Mouse (Mus musculus): Measurements from ENCODE around the gene Kcnmb2. TPM values are rescaled to one million over a fixed set of nuclear protein-coding genes. Genes with fewer than 3 reads are reported as not detected.

Gene Kcnmb2
- polyA plus RNA-seq, 1 experiment from 2014 or later, result 2.4 TPM

DNA sequence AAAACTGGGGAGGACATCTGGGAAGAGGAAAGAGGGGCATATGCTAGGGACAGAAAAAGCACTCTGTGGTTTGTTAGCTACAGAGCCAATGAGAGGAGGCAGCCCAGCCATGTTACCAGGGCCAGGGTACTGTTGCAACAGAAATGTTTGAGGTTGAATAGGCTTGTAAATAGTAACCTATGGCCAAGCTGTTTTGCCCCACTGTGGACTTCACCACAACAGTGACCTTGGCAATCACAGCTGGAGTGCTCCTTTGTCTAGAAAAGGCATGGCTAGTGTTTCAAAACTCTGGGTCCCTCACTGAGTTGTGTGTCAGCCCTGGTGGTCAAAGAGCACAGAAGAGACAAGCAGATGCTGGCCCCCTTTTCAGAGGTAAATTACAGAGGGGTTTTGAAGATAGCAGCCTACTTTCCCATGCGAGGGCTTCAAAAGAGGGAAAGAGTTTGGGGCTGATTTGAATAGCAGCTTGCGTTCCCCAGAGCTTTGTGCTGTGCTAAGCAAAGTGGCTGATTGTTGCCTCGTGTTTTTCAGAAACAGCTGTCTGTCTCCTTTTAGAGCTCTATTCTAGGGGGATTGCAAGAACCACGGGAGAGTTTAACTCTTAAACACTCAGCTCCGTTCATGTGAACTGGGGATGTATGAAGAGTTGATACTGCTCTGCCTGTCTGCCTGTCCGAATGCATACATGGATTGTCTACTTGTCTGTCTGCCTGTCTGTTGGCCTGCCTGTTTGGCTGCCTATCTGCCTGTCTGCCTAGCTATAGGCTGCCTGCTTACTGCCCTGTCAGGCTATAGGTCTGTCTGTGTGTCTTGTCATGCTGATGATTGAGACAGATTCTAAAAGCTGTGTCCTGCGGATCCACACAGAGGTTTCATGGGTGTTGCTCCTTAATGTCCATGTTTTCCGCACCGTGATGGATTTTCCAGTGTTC, 165.0 kb downstream of the Kcnmb2 start:
- H3K27ac ChIP-seq (ENCODE audit: low read depth), result no peak overlapping the region
- H3K4me1 ChIP-seq (replicated peaks; ENCODE audit: control insufficient read depth, insufficient read depth, low read length), result no peaks in the 10 kb centered on the region
- WGBS, result 55% methylated on average over 9 of the region's 9 CpGs
- DNase-seq (ENCODE audit: low spot score) (no peak), ATAC-seq (replicated peaks; ENCODE audit: low FRiP score, low TSS enrichment, low read depth) (no peak)
- H3K36me3 ChIP-seq (ENCODE audit: control insufficient read depth, insufficient read depth, low read length), result no peaks in the 10 kb centered on the region
- no peak overlapping the region for H3K4me3 ChIP-seq (ENCODE audit: low read depth, low read length)
- H3K9ac ChIP-seq (ENCODE audit: low read length), result no peak overlapping the region
- no peak overlapping the region for H3K4me2 ChIP-seq (ENCODE audit: low read length)
- no peaks in the 10 kb centered on the region for H3K27me3 ChIP-seq (replicated peaks; ENCODE audit: control insufficient read depth, insufficient read depth, low read length)
- H3K9me3 ChIP-seq (ENCODE audit: control insufficient read depth, low read length), result no peaks in the 10 kb centered on the region

DNA sequence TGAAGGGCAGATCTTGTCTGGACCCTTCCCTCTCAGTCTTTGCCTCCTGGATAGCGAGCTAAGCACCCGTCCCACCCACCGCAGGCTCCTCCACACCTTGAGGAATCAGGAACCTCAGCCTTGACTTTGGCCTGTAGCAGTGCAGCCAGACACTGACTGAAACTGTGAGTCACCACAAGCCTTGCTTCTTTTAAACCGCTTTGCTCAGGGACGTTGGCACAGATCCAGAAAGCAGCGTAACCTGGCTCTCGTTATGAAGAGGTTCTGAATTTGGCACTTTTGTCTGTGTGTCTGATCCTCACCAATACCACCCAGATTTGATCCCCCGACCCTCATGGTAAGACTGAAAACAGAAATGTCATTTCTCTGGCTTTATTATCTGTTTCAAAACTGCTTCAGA, 171.6 kb downstream of the Kcnmb2 start:
- DNase-seq (ENCODE audit: low spot score), result no peak
- WGBS, result 53% methylated on average over 8 of the region's 8 CpGs

DNA sequence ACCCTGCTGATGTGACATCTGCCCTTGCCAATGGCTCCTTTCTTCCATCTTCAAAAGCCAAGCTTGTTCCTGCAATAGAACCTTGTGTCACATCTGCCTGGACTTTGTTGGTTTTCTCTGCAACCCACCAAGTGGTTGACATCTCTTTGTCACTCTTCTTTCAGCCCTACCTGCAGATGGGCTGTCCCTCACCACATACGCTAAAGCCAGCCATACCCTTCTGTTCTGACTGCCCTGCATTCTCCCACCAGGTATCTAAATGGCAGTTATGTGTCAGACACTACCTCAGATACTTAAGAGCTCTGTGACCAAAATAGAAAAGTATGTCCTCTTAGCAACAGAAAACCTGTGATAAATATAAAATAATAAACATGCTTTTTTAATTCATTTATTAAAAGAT, 186.5 kb downstream of the Kcnmb2 start:
- no peak for ATAC-seq (replicated peaks; ENCODE audit: low FRiP score, low TSS enrichment, low read depth)
- 96% methylated on average over 1 of the region's 1 CpGs for WGBS
- no peak for DNase-seq (ENCODE audit: low spot score)
- Histone ChIP-seq H3K4me2 (ENCODE audit: low read length) (no peak overlapping the region), H3K4me1 (replicated peaks; ENCODE audit: control insufficient read depth, insufficient read depth, low read length) (no peaks in the 10 kb centered on the region), H3K9ac (ENCODE audit: low read length) (no peak overlapping the region), H3K4me3 (ENCODE audit: low read depth, low read length) (no peak overlapping the region), H3K27me3 (replicated peaks; ENCODE audit: control insufficient read depth, insufficient read depth, low read length) (no peaks in the 10 kb centered on the region), H3K36me3 (ENCODE audit: control insufficient read depth, insufficient read depth, low read length) (no peaks in the 10 kb centered on the region), H3K9me3 (ENCODE audit: control insufficient read depth, low read length) (no peaks in the 10 kb centered on the region), H3K27ac (ENCODE audit: low read depth) (no peak overlapping the region)

More for the DNA sequence above, 171.6 kb downstream of the Kcnmb2 start:
- ATAC-seq (replicated peaks; ENCODE audit: low FRiP score, low TSS enrichment, low read depth), result no peak
- no peak overlapping the region for H3K27ac ChIP-seq (ENCODE audit: low read depth)
- no peak overlapping the region for H3K4me2 ChIP-seq (ENCODE audit: low read length)
- no peaks in the 10 kb centered on the region for H3K36me3 ChIP-seq (ENCODE audit: control insufficient read depth, insufficient read depth, low read length)
- H3K4me3 ChIP-seq (ENCODE audit: low read depth, low read length), result no peak overlapping the region
- H3K9me3 ChIP-seq (ENCODE audit: control insufficient read depth, low read length), result no peaks in the 10 kb centered on the region
- H3K9ac ChIP-seq (ENCODE audit: low read length), result no peak overlapping the region
- no peaks in the 10 kb centered on the region for H3K4me1 ChIP-seq (replicated peaks; ENCODE audit: control insufficient read depth, insufficient read depth, low read length)
- no peaks in the 10 kb centered on the region for H3K27me3 ChIP-seq (replicated peaks; ENCODE audit: control insufficient read depth, insufficient read depth, low read length)

DNA sequence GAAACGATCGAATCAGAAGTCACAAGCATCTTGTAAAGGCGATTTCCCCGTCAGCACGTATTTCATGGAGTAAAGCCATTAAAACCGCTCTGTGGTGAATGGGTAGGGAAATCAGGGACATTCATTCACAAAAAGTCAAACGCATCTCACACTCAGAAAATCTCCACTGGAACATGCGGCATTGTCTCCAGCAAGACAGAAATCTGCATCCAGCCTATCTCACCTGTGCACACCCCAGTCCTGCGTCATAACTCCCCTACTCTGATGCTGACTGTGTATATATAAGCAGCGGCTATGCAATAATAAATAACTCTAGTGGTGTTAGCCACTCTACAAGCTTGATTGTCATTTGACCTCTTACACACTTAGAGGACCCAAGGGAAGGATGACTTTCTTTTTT, 199.1 kb downstream of the Kcnmb2 start:
- Histone ChIP-seq H3K4me3 (ENCODE audit: low read depth, low read length) (no peak overlapping the region), H3K4me2 (ENCODE audit: low read length) (no peak overlapping the region), H3K36me3 (ENCODE audit: control insufficient read depth, insufficient read depth, low read length) (no peaks in the 10 kb centered on the region), H3K9ac (ENCODE audit: low read length) (no peak overlapping the region), H3K4me1 (replicated peaks; ENCODE audit: control insufficient read depth, insufficient read depth, low read length) (no peaks in the 10 kb centered on the region), H3K27me3 (replicated peaks; ENCODE audit: control insufficient read depth, insufficient read depth, low read length) (no peaks in the 10 kb centered on the region), H3K27ac (ENCODE audit: low read depth) (no peak overlapping the region), H3K9me3 (ENCODE audit: control insufficient read depth, low read length) (no peaks in the 10 kb centered on the region)
- WGBS, result 87% methylated on average over 10 of the region's 10 CpGs
- ATAC-seq (replicated peaks; ENCODE audit: low FRiP score, low TSS enrichment, low read depth) (no peak), DNase-seq (ENCODE audit: low spot score) (no peak)

DNA sequence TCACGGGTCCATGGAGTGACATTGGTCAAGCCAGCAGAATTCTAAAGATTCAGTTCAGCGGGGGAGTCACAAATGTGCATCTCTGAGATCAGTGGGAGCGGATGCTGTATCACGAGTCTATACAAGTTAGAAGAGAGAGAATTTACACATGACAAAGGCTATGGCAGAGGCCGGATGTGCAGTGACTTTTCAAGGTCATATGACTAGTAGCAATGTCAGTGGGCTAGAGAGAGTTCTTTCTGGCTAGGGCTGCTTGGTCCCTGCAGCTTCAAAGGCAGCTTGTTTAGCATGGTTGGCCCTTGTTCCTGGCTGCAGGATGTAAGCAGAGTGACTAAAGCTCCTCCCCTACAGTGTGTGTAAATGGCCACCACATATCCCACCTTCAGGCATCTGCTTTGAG, 217.5 kb downstream of the Kcnmb2 start:
- no peaks in the 10 kb centered on the region for H3K4me1 ChIP-seq (replicated peaks; ENCODE audit: control insufficient read depth, insufficient read depth, low read length)
- no peak overlapping the region for H3K27ac ChIP-seq (ENCODE audit: low read depth)
- no peak overlapping the region for H3K4me2 ChIP-seq (ENCODE audit: low read length)
- 79% methylated on average over 5 of the region's 5 CpGs for WGBS
- H3K9ac ChIP-seq (ENCODE audit: low read length), result no peak overlapping the region
- no peak for ATAC-seq (replicated peaks; ENCODE audit: low FRiP score, low TSS enrichment, low read depth)
- no peaks in the 10 kb centered on the region for H3K27me3 ChIP-seq (replicated peaks; ENCODE audit: control insufficient read depth, insufficient read depth, low read length)
- no peaks in the 10 kb centered on the region for H3K9me3 ChIP-seq (ENCODE audit: control insufficient read depth, low read length)
- DNase-seq (ENCODE audit: low spot score), result no peak
- no peak overlapping the region for H3K4me3 ChIP-seq (ENCODE audit: low read depth, low read length)
- H3K36me3 ChIP-seq (ENCODE audit: control insufficient read depth, insufficient read depth, low read length), result no peaks in the 10 kb centered on the region

DNA sequence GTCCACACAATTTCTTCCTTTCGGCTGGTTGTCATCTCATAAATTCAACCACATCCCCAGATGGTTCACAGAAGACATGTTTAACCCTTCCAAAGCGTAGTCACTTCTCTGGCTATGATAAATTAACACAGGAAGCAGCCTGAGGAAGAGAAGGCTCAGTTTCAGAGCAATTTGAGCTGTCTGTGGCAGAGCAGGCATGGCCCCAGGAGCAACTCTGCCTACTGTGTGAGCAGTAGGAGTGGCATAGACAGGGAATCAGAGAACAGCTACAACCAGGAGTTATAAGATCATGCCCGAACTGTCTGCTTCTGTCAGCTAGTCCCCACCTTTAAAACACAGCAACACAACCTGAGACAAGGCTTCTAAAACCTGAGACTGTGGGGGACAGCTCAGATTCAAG, 219.4 kb downstream of the Kcnmb2 start:
- Histone ChIP-seq H3K4me2 (ENCODE audit: low read length) (no peak overlapping the region), H3K27ac (ENCODE audit: low read depth) (no peak overlapping the region), H3K9ac (ENCODE audit: low read length) (no peak overlapping the region), H3K27me3 (replicated peaks; ENCODE audit: control insufficient read depth, insufficient read depth, low read length) (no peaks in the 10 kb centered on the region), H3K36me3 (ENCODE audit: control insufficient read depth, insufficient read depth, low read length) (no peaks in the 10 kb centered on the region), H3K4me1 (replicated peaks; ENCODE audit: control insufficient read depth, insufficient read depth, low read length) (no peaks in the 10 kb centered on the region), H3K4me3 (ENCODE audit: low read depth, low read length) (no peak overlapping the region), H3K9me3 (ENCODE audit: control insufficient read depth, low read length) (no peaks in the 10 kb centered on the region)
- 37% methylated on average over 3 of the region's 3 CpGs for WGBS
- no peak for DNase-seq (ENCODE audit: low spot score)
- no peak for ATAC-seq (replicated peaks; ENCODE audit: low FRiP score, low TSS enrichment, low read depth)

DNA sequence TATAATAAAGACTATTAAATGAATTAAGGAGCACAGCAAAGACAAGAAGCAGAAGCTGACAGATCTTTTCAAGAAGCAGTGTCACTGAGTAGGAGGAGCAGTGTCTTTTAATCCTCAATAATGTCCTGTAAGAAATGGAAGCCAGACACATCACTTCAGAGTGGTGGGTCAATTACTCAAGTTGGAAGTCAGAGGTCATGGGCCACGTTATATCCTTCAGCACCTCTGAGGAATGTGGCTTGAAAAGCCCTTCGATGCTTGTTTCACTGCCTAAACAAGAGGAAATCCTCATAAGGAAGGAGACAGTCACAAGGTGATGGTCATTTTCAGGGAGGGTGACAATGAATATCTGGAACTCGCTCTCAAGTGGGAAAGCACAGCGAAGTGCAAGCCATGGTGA, 223.1 kb downstream of the Kcnmb2 start:
- Histone ChIP-seq H3K27me3 (replicated peaks; ENCODE audit: control insufficient read depth, insufficient read depth, low read length) (no peaks in the 10 kb centered on the region), H3K4me1 (replicated peaks; ENCODE audit: control insufficient read depth, insufficient read depth, low read length) (no peaks in the 10 kb centered on the region), H3K36me3 (ENCODE audit: control insufficient read depth, insufficient read depth, low read length) (no peaks in the 10 kb centered on the region), H3K9me3 (ENCODE audit: control insufficient read depth, low read length) (no peaks in the 10 kb centered on the region), H3K4me2 (ENCODE audit: low read length) (no peak overlapping the region), H3K27ac (ENCODE audit: low read depth) (no peak overlapping the region), H3K4me3 (ENCODE audit: low read depth, low read length) (no peak overlapping the region), H3K9ac (ENCODE audit: low read length) (no peak overlapping the region)
- ATAC-seq (replicated peaks; ENCODE audit: low FRiP score, low TSS enrichment, low read depth) (no peak), DNase-seq (ENCODE audit: low spot score) (no peak)
- 61% methylated on average over 4 of the region's 4 CpGs for WGBS

DNA sequence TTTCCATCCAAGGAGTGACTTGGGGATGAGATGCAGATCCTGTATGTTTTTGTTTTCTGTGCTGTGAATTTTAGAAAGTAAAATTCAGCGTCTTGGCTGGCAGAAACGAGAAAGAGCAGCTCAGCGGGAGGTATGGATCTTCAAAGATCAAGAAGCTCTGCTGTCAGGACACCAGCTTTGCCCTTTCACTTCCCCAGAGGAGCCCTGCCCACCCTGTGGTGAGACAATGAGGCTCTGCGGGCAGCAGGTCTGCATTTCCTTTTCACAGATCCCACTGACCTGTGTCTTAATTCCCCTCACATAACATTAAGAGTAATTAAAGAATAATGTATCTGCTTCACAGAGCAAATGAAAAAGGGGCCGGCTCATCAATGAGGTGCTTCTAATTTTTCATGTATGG, 226.1 kb downstream of the Kcnmb2 start:
- WGBS, result 16% methylated on average over 5 of the region's 5 CpGs
- H3K9me3 ChIP-seq (ENCODE audit: control insufficient read depth, low read length), result no peaks in the 10 kb centered on the region
- no peak overlapping the region for H3K9ac ChIP-seq (ENCODE audit: low read length)
- no peaks in the 10 kb centered on the region for H3K27me3 ChIP-seq (replicated peaks; ENCODE audit: control insufficient read depth, insufficient read depth, low read length)
- H3K27ac ChIP-seq (ENCODE audit: low read depth), result no peak overlapping the region
- DNase-seq (ENCODE audit: low spot score) (no peak), ATAC-seq (replicated peaks; ENCODE audit: low FRiP score, low TSS enrichment, low read depth) (no peak)
- H3K4me3 ChIP-seq (ENCODE audit: low read depth, low read length), result no peak overlapping the region
- H3K4me1 ChIP-seq (replicated peaks; ENCODE audit: control insufficient read depth, insufficient read depth, low read length), result no peaks in the 10 kb centered on the region
- H3K36me3 ChIP-seq (ENCODE audit: control insufficient read depth, insufficient read depth, low read length), result no peaks in the 10 kb centered on the region
- H3K4me2 ChIP-seq (ENCODE audit: low read length), result no peak overlapping the region

DNA sequence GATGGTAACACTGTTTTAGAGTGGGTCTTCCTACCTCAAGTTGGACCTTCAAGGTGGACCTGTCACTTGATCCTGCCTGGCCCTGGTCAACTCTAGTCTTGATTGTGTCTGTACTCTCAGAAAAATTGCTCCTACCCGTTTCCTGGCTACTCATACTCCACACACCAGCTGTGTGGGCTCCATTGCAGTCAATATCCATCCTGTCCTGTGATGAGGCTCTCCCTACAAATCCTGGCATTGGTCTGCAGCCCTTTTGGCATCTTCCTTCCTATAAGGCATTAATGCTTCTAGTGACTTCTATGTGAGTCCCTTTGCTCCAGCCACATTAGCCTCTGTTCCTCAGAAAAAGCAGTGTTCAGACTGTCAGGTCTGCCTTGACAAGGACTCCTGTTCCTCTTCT, 228.4 kb downstream of the Kcnmb2 start:
- no peak overlapping the region for H3K4me3 ChIP-seq (ENCODE audit: low read depth, low read length)
- H3K36me3 ChIP-seq (ENCODE audit: control insufficient read depth, insufficient read depth, low read length), result no peaks in the 10 kb centered on the region
- DNase-seq (ENCODE audit: low spot score), result no peak
- 67% methylated on average over 1 of the region's 1 CpGs for WGBS
- no peak overlapping the region for H3K9ac ChIP-seq (ENCODE audit: low read length)
- no peaks in the 10 kb centered on the region for H3K9me3 ChIP-seq (ENCODE audit: control insufficient read depth, low read length)
- H3K27ac ChIP-seq (ENCODE audit: low read depth), result no peak overlapping the region
- H3K27me3 ChIP-seq (replicated peaks; ENCODE audit: control insufficient read depth, insufficient read depth, low read length), result no peaks in the 10 kb centered on the region
- H3K4me1 ChIP-seq (replicated peaks; ENCODE audit: control insufficient read depth, insufficient read depth, low read length), result no peaks in the 10 kb centered on the region
- no peak overlapping the region for H3K4me2 ChIP-seq (ENCODE audit: low read length)
- no peak for ATAC-seq (replicated peaks; ENCODE audit: low FRiP score, low TSS enrichment, low read depth)
